Mouse (Mus musculus) forebrain, embryonic 13.5 days (tissue): ENCODE measurements around the gene Tns3. TPM values are rescaled to one million over a fixed set of nuclear protein-coding genes. Genes with fewer than 3 reads are reported as not detected.
A peak's percentile ranks its signal among the peaks of the same experiment; 100 is the strongest.

Experiments
- ATAC-seq: fragments of 200-750 bp; cut with Nextera tagmentation; 2 replicates; pipeline ENCODE4 v1.8.0; 2017
- H3K27ac ChIP-seq: fragments of 300-500 bp; sonication (generic); 2 replicates; pipeline ENCODE4 v1.5.1; 2015; ENCODE audit warnings: inconsistent platforms, mild to moderate bottlenecking, moderate library complexity
- H3K27me3 ChIP-seq: fragments of 300-500 bp; sonication (generic); 2 replicates; pipeline ENCODE4 v1.6.1; 2015; ENCODE audit warnings: mild to moderate bottlenecking, inconsistent platforms
- H3K36me3 ChIP-seq: fragments of 300-500 bp; sonication (generic); 2 replicates; pipeline ENCODE4 v1.6.1; 2015; ENCODE audit warnings: mild to moderate bottlenecking, inconsistent platforms; ENCODE audit not compliant: poor library complexity, severe bottlenecking
- H3K4me1 ChIP-seq: fragments of 300-500 bp; sonication (generic); 2 replicates; pipeline ENCODE4 v1.6.1; 2015; ENCODE audit warnings: inconsistent platforms
- H3K4me2 ChIP-seq: fragments of 300-500 bp; sonication (generic); 2 replicates; pipeline ENCODE4 v1.6.1; 2015; ENCODE audit warnings: inconsistent platforms, mild to moderate bottlenecking, moderate library complexity
- H3K4me3 ChIP-seq: fragments of 300-500 bp; sonication (generic); 2 replicates; pipeline ENCODE4 v1.5.1; 2015; ENCODE audit warnings: mild to moderate bottlenecking, inconsistent platforms
- H3K9ac ChIP-seq: fragments of 300-500 bp; sonication (generic); 2 replicates; pipeline ENCODE4 v1.6.1; 2015; ENCODE audit warnings: mild to moderate bottlenecking, inconsistent platforms
- H3K9me3 ChIP-seq: fragments of 300-500 bp; sonication (generic); replicated peaks from 2 replicates; pipeline ENCODE4 v1.6.1; 2016; ENCODE audit warnings: inconsistent platforms
- WGBS: fragments of 180-500 bp; shearing (Covaris S2); methylation state at CpG from one replicate; pipeline ENCODE4 v1.1.7; 2015; 5-methylcytosine and 5-hydroxymethylcytosine counted together
- polyA plus RNA-seq: library from polyadenylated mRNA; unstranded; fragments of >200 nt; fragmentation: Nextera tagmentation; extraction: Ambion mirVana; gene quantifications from 2 replicates; pipeline ENCODE4 v1.2.1, GENCODE M21; 2015

The Tns3 gene
- polyA plus RNA-seq, 1 experiment from 2014 or later: 6.6 TPM

- Histone ChIP-seq H3K36me3 (peaks cover 41% of the 10 kb centered on the region), H3K9ac (no peak overlapping the region), H3K4me3 (no peak overlapping the region), H3K4me1 (no peaks in the 10 kb centered on the region), H3K4me2 (no peak overlapping the region), H3K27me3 (no peaks in the 10 kb centered on the region), H3K27ac (no peak overlapping the region), H3K9me3 (no peaks in the 10 kb centered on the region)
- ATAC-seq: no peak
- WGBS: 90% methylated on average over 8 of the region's 8 CpGs
These were observed 231.4 kb downstream of the Tns3 start for GRCm38 (mm10) chr11:8432941-8433340.

- H3K4me2 ChIP-seq: no peak overlapping the region
- no peaks in the 10 kb centered on the region for H3K27me3 ChIP-seq
- H3K27ac ChIP-seq: no peak overlapping the region
- H3K9me3 ChIP-seq: no peaks in the 10 kb centered on the region
- no peak overlapping the region for H3K4me3 ChIP-seq
- peaks cover 10% of the 10 kb centered on the region for H3K4me1 ChIP-seq
- 90% methylated on average over 11 of the region's 11 CpGs for WGBS
- no peak for ATAC-seq
- peaks cover 9% of the 10 kb centered on the region; the same call in 1 of the 2 replicates for H3K36me3 ChIP-seq
- H3K9ac ChIP-seq: no peak overlapping the region
These were observed 236.7 kb downstream of the Tns3 start for GRCm38 (mm10) chr11:8427660-8428059.

- 86% methylated on average over 5 of the region's 5 CpGs for WGBS
- H3K9me3 ChIP-seq: no peaks in the 10 kb centered on the region
- H3K4me1 ChIP-seq: peaks cover 10% of the 10 kb centered on the region
- H3K36me3 ChIP-seq: peaks cover 9% of the 10 kb centered on the region; the same call in 1 of the 2 replicates
- no peak overlapping the region for H3K4me2 ChIP-seq
- H3K27me3 ChIP-seq: no peaks in the 10 kb centered on the region
- no peak overlapping the region for H3K4me3 ChIP-seq
- no peak overlapping the region for H3K9ac ChIP-seq
- H3K27ac ChIP-seq: peak overlapping the region; percentile 67
- ATAC-seq: no peak
These were observed 239.1 kb downstream of the Tns3 start for GRCm38 (mm10) chr11:8425226-8425570.

- no peaks in the 10 kb centered on the region for H3K27me3 ChIP-seq
- H3K9me3 ChIP-seq: no peaks in the 10 kb centered on the region
- peaks cover 6% of the 10 kb centered on the region; the same call in 1 of the 2 replicates for H3K36me3 ChIP-seq
- H3K27ac ChIP-seq: peak overlapping the region; percentile 67
- peak overlapping the region; percentile 28; the same call in 1 of the 2 replicates for H3K4me2 ChIP-seq
- H3K9ac ChIP-seq: 0 out of 2 replicates have a peak overlapping the region, but pooled peaks have one; percentile 17
- H3K4me3 ChIP-seq: no peak overlapping the region
- peak; percentile 96 for ATAC-seq
- 31% methylated on average over 13 of the region's 13 CpGs for WGBS
- peaks cover 10% of the 10 kb centered on the region for H3K4me1 ChIP-seq
These were observed 239.8 kb downstream of the Tns3 start for GRCm38 (mm10) chr11:8424342-8425225.

- Histone ChIP-seq H3K36me3 (no peaks in the 10 kb centered on the region), H3K4me3 (no peak overlapping the region), H3K4me2 (no peak overlapping the region), H3K27me3 (0 out of 2 replicates have a peak, but pooled peaks cover 3% of the 10 kb centered on the region), H3K27ac (no peak overlapping the region), H3K4me1 (peaks cover 6% of the 10 kb centered on the region), H3K9me3 (no peaks in the 10 kb centered on the region), H3K9ac (no peak overlapping the region)
- ATAC-seq: peak; percentile 93
- 28% methylated on average over 18 of the region's 18 CpGs for WGBS
These were observed 259.0 kb downstream of the Tns3 start for GRCm38 (mm10) chr11:8405225-8405899.

- H3K36me3 ChIP-seq: no peaks in the 10 kb centered on the region
- H3K27me3 ChIP-seq: no peaks in the 10 kb centered on the region
- H3K9ac ChIP-seq: no peak overlapping the region
- ATAC-seq: peak; percentile 39; the same call in 1 of the 2 replicates
- no peak overlapping the region for H3K27ac ChIP-seq
- no peak overlapping the region for H3K4me3 ChIP-seq
- H3K4me1 ChIP-seq: peaks cover 6% of the 10 kb centered on the region
- H3K4me2 ChIP-seq: no peak overlapping the region
- H3K9me3 ChIP-seq: peaks cover 5% of the 10 kb centered on the region; the same call in 1 of the 2 replicates
- WGBS: 38% methylated on average over 7 of the region's 7 CpGs
These were observed 263.0 kb downstream of the Tns3 start for GRCm38 (mm10) chr11:8401328-8401727.

- Histone ChIP-seq H3K4me2 (no peak overlapping the region), H3K4me1 (peaks cover 5% of the 10 kb centered on the region), H3K27ac (no peak overlapping the region), H3K27me3 (no peaks in the 10 kb centered on the region), H3K4me3 (no peak overlapping the region), H3K9ac (no peak overlapping the region), H3K9me3 (peaks cover 5% of the 10 kb centered on the region; the same call in 1 of the 2 replicates), H3K36me3 (no peaks in the 10 kb centered on the region)
- WGBS: 85% methylated on average over 7 of the region's 7 CpGs
- ATAC-seq: no peak
These were observed 268.0 kb downstream of the Tns3 start for GRCm38 (mm10) chr11:8396329-8396728.

- Histone ChIP-seq H3K4me2 (no peak overlapping the region), H3K4me1 (no peaks in the 10 kb centered on the region), H3K4me3 (no peak overlapping the region), H3K9me3 (no peaks in the 10 kb centered on the region), H3K27me3 (no peaks in the 10 kb centered on the region), H3K9ac (no peak overlapping the region), H3K36me3 (no peaks in the 10 kb centered on the region), H3K27ac (no peak overlapping the region)
- no peak for ATAC-seq
- WGBS: 77% methylated on average over 5 of the region's 5 CpGs
These were observed 272.8 kb downstream of the Tns3 start for GRCm38 (mm10) chr11:8391564-8391963.

GRCm38 (mm10) chr11:8385891-8386405 is 278.4 kb downstream of the Tns3 start:
- Histone ChIP-seq H3K4me1 (no peaks in the 10 kb centered on the region), H3K4me3 (no peak overlapping the region), H3K27me3 (no peaks in the 10 kb centered on the region), H3K4me2 (no peak overlapping the region), H3K9ac (no peak overlapping the region), H3K9me3 (no peaks in the 10 kb centered on the region), H3K27ac (no peak overlapping the region), H3K36me3 (no peaks in the 10 kb centered on the region)
- no peak for ATAC-seq
- 86% methylated on average over 7 of the region's 7 CpGs for WGBS
